Mouse (Mus musculus) B cell, adult 2 months (primary cell): ENCODE measurements around the gene Fpr1.
"Not testable (repeated sequence)": the region's sequence is repeated elsewhere in the genome, so short reads cannot be mapped to it uniquely, and the experiment has no call there.

Experiments
- DNase-seq, 2 experiments: peaks; one replicate each; pipeline ENCODE4 v3.0.0; 2022

The Fpr1 gene

GRCm38 (mm10) chr17:17849906-17850712, 33.6 kb downstream of the Fpr1 start:
- no peak for DNase-seq

GRCm38 (mm10) chr17:17848988-17849387, 34.8 kb downstream of the Fpr1 start:
- DNase-seq: no peak

- DNase-seq: no peak
Observed at GRCm38 (mm10) chr17:17845187-17846027, 38.3 kb downstream of the Fpr1 start.

GRCm38 (mm10) chr17:17844606-17845005, 39.1 kb downstream of the Fpr1 start:
- DNase-seq: not testable (repeated sequence)

GRCm38 (mm10) chr17:17843534-17844261, 40.0 kb downstream of the Fpr1 start:
- DNase-seq: no peak

GRCm38 (mm10) chr17:17840796-17841195, 42.9 kb downstream of the Fpr1 start:
- no peak for DNase-seq

- no peak for DNase-seq
Observed at GRCm38 (mm10) chr17:17839276-17839675, 44.5 kb downstream of the Fpr1 start.

- DNase-seq: peak; percentile 87 to 89
Observed at GRCm38 (mm10) chr17:17837919-17838701, 45.6 kb downstream of the Fpr1 start.

GRCm38 (mm10) chr17:17837426-17837825, 46.3 kb downstream of the Fpr1 start:
- no peak for DNase-seq

- no peak for DNase-seq
Observed at GRCm38 (mm10) chr17:17836101-17836500, 47.6 kb downstream of the Fpr1 start.

GRCm38 (mm10) chr17:17834896-17835295, 48.8 kb downstream of the Fpr1 start:
- no peak for DNase-seq

GRCm38 (mm10) chr17:17830731-17831130, 53.0 kb downstream of the Fpr1 start:
- DNase-seq: no peak

GRCm38 (mm10) chr17:17829816-17830535, 53.8 kb downstream of the Fpr1 start:
- DNase-seq: no peak

- no peak for DNase-seq
Observed at GRCm38 (mm10) chr17:17829052-17829785, 54.5 kb downstream of the Fpr1 start.

- peak; percentile 11 to 14 for DNase-seq
Observed at GRCm38 (mm10) chr17:17828191-17828981, 55.4 kb downstream of the Fpr1 start.

GRCm38 (mm10) chr17:17827658-17828190, 56.0 kb downstream of the Fpr1 start:
- no peak for DNase-seq

GRCm38 (mm10) chr17:17826751-17827657, 56.7 kb downstream of the Fpr1 start, which contains the start of gene Spaca6:
Gene Spaca6, plus strand, starts transcription at chr17:17827158.
- DNase-seq: no peak
